23 mouse cellular contexts compared by ENCODE assay signal in the genomic region with DNA sequence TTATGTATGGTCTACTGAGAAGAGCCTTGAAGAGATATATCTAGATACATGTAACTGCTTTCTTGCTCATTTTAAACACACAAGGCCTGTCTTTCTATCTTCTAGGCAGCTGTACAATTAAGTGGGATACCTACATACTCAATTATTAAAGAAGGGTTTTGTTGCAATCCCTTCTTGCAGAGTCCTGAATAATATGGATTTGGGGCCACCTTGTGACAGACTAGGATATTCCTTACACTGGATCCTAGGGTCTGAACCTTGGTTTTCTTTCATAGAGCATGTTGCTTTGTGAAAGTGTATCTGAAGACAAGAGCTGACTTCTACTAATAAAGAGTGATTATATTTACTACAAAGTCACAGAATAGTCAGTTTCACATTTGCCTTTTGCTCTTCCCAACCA. TPM values are rescaled to one million over a fixed set of nuclear protein-coding genes. Genes with fewer than 3 reads are reported as not detected.
A peak's percentile ranks its signal among the peaks of the same experiment; 100 is the strongest.
DNase-seq lines count a peak whose midpoint lies in the region; ATAC-seq and TF ChIP-seq lines count a peak whose summit lies in the region.
"Had no signal": no experiment of that assay in that cellular context is flagged by ENCODE, and none has a peak within 500 bp of the region (broad histone marks: within the 10 kb centered on the region; RNA-seq: fewer than 3 reads in every experiment).

No protein-coding gene starts in this region.

- no peak for ATAC-seq in kidney, postnatal 0 days (replicated peaks; ENCODE audit: low FRiP score, low read depth)
- ATAC-seq in stomach, postnatal 0 days (ENCODE audit: low FRiP score, low TSS enrichment): no peak
- no peak for ATAC-seq in granulocyte monocyte progenitor cell, adult 5-6 weeks (replicated peaks; ENCODE audit: poor library complexity, severe bottlenecking)

- no peaks in the 10 kb centered on the region for H3K9me3 ChIP-seq in kidney, postnatal 0 days (replicated peaks; ENCODE audit: low read length)
- no peaks in the 10 kb centered on the region for H3K9me3 ChIP-seq in stomach, postnatal 0 days (ENCODE audit: control insufficient read depth, low read length)
- H3K9me3 ChIP-seq: embryonic facial prominence, embryonic 15.5 days; forebrain, embryonic 10.5 days; heart, embryonic 12.5 days; hindbrain, embryonic 10.5 days; limb, embryonic 15.5 days; lung, embryonic 15.5 days had no signal

- no peaks in the 10 kb centered on the region for H3K27me3 ChIP-seq in kidney, postnatal 0 days (ENCODE audit: insufficient read depth, low read length)
- no peaks in the 10 kb centered on the region for H3K27me3 ChIP-seq in stomach, postnatal 0 days (ENCODE audit: control insufficient read depth, insufficient read depth, low read length)
- H3K27me3 ChIP-seq: embryonic facial prominence, embryonic 15.5 days; heart, embryonic 12.5 days; limb, embryonic 15.5 days; lung, embryonic 15.5 days had no signal

- no peak for TF ChIP-seq EP300 in stomach, postnatal 0 days (optimal IDR thresholded peaks at IDR 0.05)

- DNase-seq in cerebellum, postnatal 14 days: peak; percentile 34 to 45
- no peak for DNase-seq in cerebellum, postnatal 4 days (ENCODE audit: low spot score in 2 of 2)
- DNase-seq in kidney, postnatal 0 days (ENCODE audit: low spot score): peak; percentile 33
- DNase-seq in kidney, adult 9 months: no peak
- DNase-seq in lung, postnatal 10 days: peak; percentile 36
- no peak for DNase-seq in lung, postnatal 25 days (ENCODE audit: low spot score)
- no peak for DNase-seq in stomach, postnatal 0 days (ENCODE audit: low spot score)
- DNase-seq: adrenal gland, postnatal 36 days; cerebellum, adult 8-10 months; gastrocnemius, postnatal 36 days; kidney, postnatal 14 days; right cerebral cortex, postnatal 14 days had no signal

- H3K27ac ChIP-seq in kidney, postnatal 0 days: no peak overlapping the region
- no peak overlapping the region for H3K27ac ChIP-seq in stomach, postnatal 0 days (replicated peaks)
- H3K27ac ChIP-seq: embryonic facial prominence, embryonic 15.5 days; forebrain, embryonic 10.5 days; hindbrain, embryonic 10.5 days; limb, embryonic 15.5 days; lung, embryonic 15.5 days had no signal

- no peak overlapping the region for H3K4me2 ChIP-seq in kidney, postnatal 0 days (ENCODE audit: low read length)
- H3K4me2 ChIP-seq in stomach, postnatal 0 days (replicated peaks; ENCODE audit: low read depth): no peak overlapping the region
- H3K4me2 ChIP-seq: embryonic facial prominence, embryonic 15.5 days; heart, embryonic 12.5 days; limb, embryonic 15.5 days; lung, embryonic 15.5 days had no signal

- no peak overlapping the region for H3K4me3 ChIP-seq in kidney, postnatal 0 days (replicated peaks; ENCODE audit: low read depth, low read length)
- no peak overlapping the region for H3K4me3 ChIP-seq in stomach, postnatal 0 days (ENCODE audit: low read depth, low read length)
- H3K4me3 ChIP-seq: embryonic facial prominence, embryonic 15.5 days; forebrain, embryonic 10.5 days; heart, embryonic 12.5 days; hindbrain, embryonic 10.5 days; limb, embryonic 15.5 days; lung, embryonic 15.5 days had no signal

- no peaks in the 10 kb centered on the region for H3K4me1 ChIP-seq in kidney, postnatal 0 days (replicated peaks; ENCODE audit: insufficient read depth, low read length)
- H3K4me1 ChIP-seq in stomach, postnatal 0 days (replicated peaks; ENCODE audit: control insufficient read depth, insufficient read depth): no peaks in the 10 kb centered on the region
- H3K4me1 ChIP-seq: embryonic facial prominence, embryonic 15.5 days; forebrain, embryonic 10.5 days; heart, embryonic 12.5 days; hindbrain, embryonic 10.5 days; limb, embryonic 15.5 days; lung, embryonic 15.5 days had no signal

- TF ChIP-seq CTCF in kidney, postnatal 0 days (IDR thresholded peaks at IDR 0.05; ENCODE audit: low read depth): peak; percentile 62
- peak; percentile 65 for TF ChIP-seq CTCF in stomach, postnatal 0 days (IDR thresholded peaks at IDR 0.05; ENCODE audit: low read depth)

- H3K9ac ChIP-seq in kidney, postnatal 0 days (ENCODE audit: low read depth, low read length): no peak overlapping the region
- H3K9ac ChIP-seq in stomach, postnatal 0 days (ENCODE audit: low read length): no peak overlapping the region
- H3K9ac ChIP-seq: embryonic facial prominence, embryonic 15.5 days; heart, embryonic 12.5 days; limb, embryonic 15.5 days; lung, embryonic 15.5 days had no signal

- no peaks in the 10 kb centered on the region for H3K36me3 ChIP-seq in kidney, postnatal 0 days (ENCODE audit: insufficient read depth, low read length)
- no peaks in the 10 kb centered on the region for H3K36me3 ChIP-seq in stomach, postnatal 0 days (ENCODE audit: control insufficient read depth, insufficient read depth, low read length)
- H3K36me3 ChIP-seq: embryonic facial prominence, embryonic 15.5 days; forebrain, embryonic 10.5 days; heart, embryonic 12.5 days; hindbrain, embryonic 10.5 days; limb, embryonic 15.5 days; lung, embryonic 15.5 days had no signal

RNA-seq across cellular contexts. Expression of a gene that starts 24.3 kb away (rescaled TPM):
- polyA plus RNA-seq in kidney, postnatal 0 days (2015; fragmentation: Nextera tagmentation; extraction: Ambion mirVana): 1.0 and 1.3 TPM in 2 replicates
- polyA plus RNA-seq in stomach, postnatal 0 days (2015; fragmentation: Nextera tagmentation; extraction: Ambion mirVana): 0.38 and 0.93 TPM in 2 replicates
- total RNA-seq in granulocyte monocyte progenitor cell, adult 5-6 weeks (2014; fragmentation: Nextera tagmentation): not detected in 2 replicates
- 0.36 and 2.2 TPM in 2 replicates for total RNA-seq in granulocyte monocyte progenitor cell, adult 5-6 weeks (2017)
- polyA plus RNA-seq: forebrain, embryonic 10.5 days; heart, embryonic 12.5 days; hindbrain, embryonic 10.5 days; neural tube, embryonic 14.5 days had no signal

RNA-seq across cellular contexts. Expression of a gene that starts 36.9 kb away (rescaled TPM):
- 0.17 TPM in 1 of 2 replicates, not detected in the other for polyA plus RNA-seq in kidney, postnatal 0 days (2015; fragmentation: Nextera tagmentation; extraction: Ambion mirVana)
- polyA plus RNA-seq in stomach, postnatal 0 days (2015; fragmentation: Nextera tagmentation; extraction: Ambion mirVana): 0.15 and 0.16 TPM in 2 replicates
- total RNA-seq in granulocyte monocyte progenitor cell, adult 5-6 weeks (2014; fragmentation: Nextera tagmentation): not detected in 2 replicates
- total RNA-seq in granulocyte monocyte progenitor cell, adult 5-6 weeks (2017): 26.6 and 50.6 TPM in 2 replicates
- total RNA-seq: gastrocnemius, postnatal 36 days had no signal
- polyA plus RNA-seq: embryonic facial prominence, embryonic 15.5 days; forebrain, embryonic 10.5 days; frontal cortex, adult 2 months; heart, embryonic 12.5 days; hindbrain, embryonic 10.5 days; intestine, embryonic 14.5 days; limb, embryonic 15.5 days; lung, embryonic 15.5 days; neural tube, embryonic 14.5 days; stomach, embryonic 16.5 days had no signal

Comparison
In these comparisons a context has a peak if more than half of its experiments do, and no peak if none do; other contexts are left out.
1. DNase-seq: peak in cerebellum, postnatal 14 days (2 of 2), kidney, postnatal 0 days (single experiment) and lung, postnatal 10 days (single experiment); none in cerebellum, postnatal 4 days (0 of 2), kidney, adult 9 months (single experiment), lung, postnatal 25 days (single experiment) and stomach, postnatal 0 days (single experiment).